Mouse (Mus musculus): ENCODE results near the gene Slc12a6.
A peak's percentile ranks its signal among the peaks of the same experiment; 100 is the strongest.

Slc12a6 gene

GRCm38 (mm10) chr2:112332051-112332898 lies 66.7 kb downstream of the Slc12a6 start:
- DNase-seq: no peak

DNA sequence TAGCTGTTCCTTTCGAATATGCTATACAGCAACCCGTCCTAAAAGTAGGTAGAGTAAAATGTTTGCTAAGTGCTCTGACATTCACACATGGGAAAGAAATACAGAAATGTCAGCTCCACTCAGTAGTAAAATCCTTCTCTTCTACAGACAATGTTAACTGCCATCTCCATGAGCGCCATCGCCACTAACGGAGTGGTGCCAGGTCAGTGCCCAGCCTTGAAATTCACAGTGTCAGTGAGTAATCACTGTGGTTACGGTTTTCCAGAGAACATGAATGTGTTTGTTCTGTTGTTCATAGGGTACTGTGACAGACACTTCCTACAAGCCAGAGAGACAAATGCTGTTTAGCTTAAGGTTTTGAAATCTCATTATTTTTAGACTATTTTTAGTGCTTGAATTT lies 71.6 kb downstream of the Slc12a6 start:
- no peak for DNase-seq

- no peak for DNase-seq
Measured at GRCm38 (mm10) chr2:112339736-112340135, 74.1 kb downstream of the Slc12a6 start.

- DNase-seq: no peak
Measured at GRCm38 (mm10) chr2:112341117-112341516, 75.5 kb downstream of the Slc12a6 start.

DNA sequence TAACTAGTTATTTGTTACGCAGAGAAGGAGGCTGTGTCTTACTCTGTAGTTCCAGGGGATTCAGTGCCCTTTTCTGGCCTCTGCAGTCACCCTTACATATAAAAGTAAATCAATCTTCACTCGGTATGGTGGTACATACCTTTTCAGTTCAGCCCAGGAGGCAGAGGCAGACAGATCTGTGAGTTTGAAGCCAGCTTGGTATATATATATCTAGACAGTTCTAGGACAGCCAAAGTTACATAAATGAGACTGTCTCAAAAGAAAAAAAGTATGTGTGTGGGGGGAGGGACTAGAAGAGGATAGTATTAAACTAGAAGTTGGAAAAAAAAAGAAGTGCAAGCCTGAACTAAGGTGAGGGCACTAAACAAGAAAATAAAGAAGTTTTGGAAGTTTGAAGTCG lies 82.6 kb downstream of the Slc12a6 start:
- no peak for DNase-seq

- DNase-seq: no peak
Measured at GRCm38 (mm10) chr2:112353685-112354455, 88.2 kb downstream of the Slc12a6 start.

GRCm38 (mm10) chr2:112359611-112360010 lies 94.0 kb downstream of the Slc12a6 start:
- peak; percentile 18 for DNase-seq

GRCm38 (mm10) chr2:112360012-112360780 lies 94.6 kb downstream of the Slc12a6 start:
- no peak for DNase-seq

DNA sequence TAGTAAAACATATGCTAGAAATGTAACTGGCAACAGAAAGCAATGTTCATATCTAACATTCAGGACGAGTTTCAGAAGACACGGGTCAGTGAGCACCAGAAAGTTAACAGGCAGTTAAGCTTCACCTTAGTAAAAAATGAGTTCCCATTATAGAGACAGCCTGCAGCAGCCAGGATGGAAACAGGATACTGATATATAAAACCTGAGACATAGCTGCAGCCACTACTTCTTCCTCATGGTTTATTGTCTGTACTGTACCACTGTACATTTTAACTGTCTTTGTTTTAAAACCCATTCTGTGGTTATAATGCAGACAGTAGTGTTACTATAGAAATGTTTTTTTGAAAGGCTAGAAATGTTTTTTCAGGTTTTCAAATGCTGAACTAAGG lies 95.2 kb downstream of the Slc12a6 start:
- DNase-seq: no peak

DNA sequence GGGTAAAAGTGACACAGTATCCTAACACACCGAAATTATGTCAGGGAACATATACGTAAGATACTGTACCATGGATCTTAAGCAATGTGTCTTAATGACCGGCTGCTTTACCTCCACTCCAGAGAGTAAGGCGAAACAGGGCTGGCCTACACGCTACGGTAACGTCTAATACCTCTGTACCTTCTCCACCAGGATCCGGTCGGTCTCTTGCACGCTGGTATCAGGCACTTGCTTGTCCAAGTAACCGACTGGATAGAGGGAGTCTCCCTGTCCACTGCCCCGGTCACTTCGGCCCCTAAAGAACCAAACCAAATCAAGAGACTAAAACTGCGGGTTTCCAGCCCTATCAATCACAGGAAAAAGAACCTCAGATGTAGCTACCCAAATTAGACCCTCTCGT lies 101.6 kb downstream of the Slc12a6 start:
- DNase-seq: no peak

GRCm38 (mm10) chr2:112367726-112368673 lies 102.4 kb downstream of the Slc12a6 start, which contains the start of gene Emc4:
Emc4 (minus strand) TSS chr2:112368027.
- peak; percentile 89 for DNase-seq

GRCm38 (mm10) chr2:112369941-112370340 lies 104.3 kb downstream of the Slc12a6 start:
- DNase-seq: no peak

DNA sequence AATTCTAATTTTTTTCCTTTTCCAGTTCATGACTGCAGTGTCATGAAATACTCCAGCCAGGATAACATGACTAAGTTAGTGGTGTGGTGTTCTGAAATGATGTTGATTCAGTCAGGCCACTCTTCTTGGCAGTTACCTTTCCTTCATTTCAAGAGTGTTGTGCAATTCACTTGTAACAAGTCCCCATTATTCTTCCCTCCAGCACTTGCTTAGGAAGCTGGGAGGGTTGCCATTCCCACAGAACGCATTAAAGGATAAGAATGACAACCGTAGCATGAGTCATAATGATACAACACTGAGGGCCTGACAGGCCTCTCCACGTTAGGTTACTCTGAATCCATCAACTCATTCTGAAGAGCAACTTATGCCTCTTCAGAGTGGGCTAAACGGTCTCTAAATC lies 107.5 kb downstream of the Slc12a6 start:
- no peak for DNase-seq

DNA sequence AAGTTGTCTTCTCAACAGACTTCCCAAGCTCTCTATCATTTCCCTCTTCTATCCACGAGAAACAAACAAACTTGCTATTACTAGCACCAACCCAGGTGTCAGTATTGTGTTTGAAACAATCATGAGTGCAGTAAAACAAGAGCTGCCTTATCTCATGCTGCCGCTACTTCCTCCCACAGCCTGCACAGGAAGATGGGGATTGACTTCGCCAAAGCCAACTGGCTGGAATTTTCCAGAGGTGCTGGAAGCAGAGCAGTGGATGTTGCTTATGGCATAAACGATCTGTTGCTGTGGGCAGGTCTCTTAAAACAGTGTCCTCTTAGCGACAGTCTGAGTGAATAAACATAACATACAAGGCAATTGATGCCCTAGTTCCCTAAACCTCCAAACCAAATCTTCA lies 109.0 kb downstream of the Slc12a6 start:
- DNase-seq: no peak

DNA sequence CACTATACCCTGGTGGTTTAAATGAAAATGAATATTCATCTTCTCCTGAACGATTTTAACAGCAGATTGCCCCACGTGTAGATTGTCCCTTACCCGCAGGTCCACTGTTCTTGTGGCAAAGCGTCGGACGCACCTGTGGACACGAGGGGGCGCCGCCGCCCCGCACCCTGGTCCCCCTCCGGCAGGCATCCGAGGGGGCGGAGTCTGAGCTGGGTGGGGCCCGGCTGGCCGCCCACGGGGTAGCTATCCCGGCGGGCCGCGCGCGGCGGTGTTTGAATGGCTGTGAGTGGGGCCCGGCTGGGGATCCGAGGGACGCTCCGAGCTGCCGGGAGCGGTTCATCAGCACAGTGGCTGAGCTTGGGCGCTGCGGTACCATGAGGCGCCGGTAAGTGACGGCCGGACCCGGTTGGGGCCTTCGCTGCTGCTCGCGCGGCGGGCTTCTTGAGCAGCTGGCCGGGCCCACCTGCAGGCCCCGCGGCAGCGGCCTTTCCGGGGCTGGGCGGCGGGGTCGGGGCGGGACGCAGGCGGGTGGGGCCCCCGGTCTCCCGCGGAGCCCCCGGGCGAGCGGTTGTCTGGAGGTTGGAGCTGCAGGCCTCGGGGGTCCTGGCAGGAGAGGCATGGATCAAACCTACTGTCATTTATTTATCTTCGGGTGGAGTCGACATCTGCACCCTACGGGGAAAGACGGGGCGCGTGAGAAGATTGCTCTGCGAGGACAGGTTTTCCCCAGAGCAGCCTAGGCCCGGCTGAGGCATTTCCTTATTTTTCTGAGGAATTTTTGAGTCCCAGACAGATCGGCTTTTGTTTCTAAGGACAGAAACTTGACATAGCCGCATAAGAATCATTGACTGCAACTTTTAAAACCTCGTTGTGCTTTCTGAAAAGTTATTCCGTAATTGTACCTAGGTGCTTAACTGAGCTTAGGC lies 113.6 kb downstream of the Slc12a6 start, which contains the start of gene Katnbl1:
Katnbl1 (plus strand) TSS at position 239 of the 926 bp plus-strand sequence.
- DNase-seq: peak; percentile 88

DNA sequence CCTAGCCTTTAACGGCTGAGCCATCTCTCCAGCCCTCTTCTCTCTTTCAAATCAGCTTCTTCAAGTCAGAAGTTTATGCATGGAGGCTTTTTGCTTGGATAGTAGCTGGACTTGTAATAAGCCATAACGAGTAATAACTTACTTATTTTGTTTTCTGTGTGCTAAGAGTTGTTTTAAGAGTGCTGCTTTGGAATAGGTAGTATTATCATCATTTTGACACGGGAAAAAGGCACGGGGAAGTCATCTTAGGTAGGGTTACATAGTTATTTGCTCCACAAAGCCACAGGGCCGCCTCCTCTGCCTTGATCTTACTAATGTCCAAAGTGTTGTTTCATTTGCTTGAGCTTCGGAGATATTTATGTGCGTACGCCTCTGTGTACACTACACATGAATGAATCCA lies 114.5 kb downstream of the Slc12a6 start:
- no peak for DNase-seq

- no peak for DNase-seq
Measured at GRCm38 (mm10) chr2:112381219-112381618, 115.6 kb downstream of the Slc12a6 start.

GRCm38 (mm10) chr2:112390843-112391242 lies 125.2 kb downstream of the Slc12a6 start:
- no peak for DNase-seq

DNA sequence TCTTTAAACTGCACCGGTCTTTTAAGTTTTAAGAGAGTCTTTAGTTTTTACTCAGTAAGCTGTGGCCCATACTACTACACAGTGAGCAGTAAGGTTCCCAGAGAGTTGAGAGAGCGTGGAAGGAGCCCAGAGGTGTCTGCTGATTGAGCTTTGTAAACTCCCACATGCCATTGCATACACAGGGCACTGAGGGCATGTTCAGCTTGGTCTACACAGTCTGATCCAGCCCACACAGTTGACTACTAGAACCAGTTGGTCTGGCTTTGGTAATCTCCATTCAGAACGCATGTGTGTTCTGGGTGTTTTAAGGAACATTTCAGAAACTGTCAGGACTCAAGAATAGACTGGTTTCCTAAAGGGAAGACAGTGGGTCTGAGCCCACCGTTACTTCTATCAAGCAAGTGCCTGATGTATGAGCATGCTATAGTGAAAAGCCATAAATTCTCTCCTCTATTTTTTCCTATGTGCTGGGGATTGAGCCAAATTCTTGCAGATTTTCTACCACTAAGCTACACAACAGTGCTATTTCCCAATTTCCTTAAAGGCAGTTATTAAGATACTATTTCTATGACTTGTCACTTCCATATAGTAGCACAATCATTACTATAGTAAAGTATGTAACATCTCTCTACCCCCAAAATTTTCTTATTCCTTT lies 125.8 kb downstream of the Slc12a6 start:
- DNase-seq: no peak

- DNase-seq: no peak
Measured at GRCm38 (mm10) chr2:112392689-112393088, 127.1 kb downstream of the Slc12a6 start.

All from layer of hippocampus, adult 9-11 months (tissue).